Mouse (Mus musculus): Measurements from ENCODE around the gene Ggt6. TPM values are rescaled to one million over a fixed set of nuclear protein-coding genes. Genes with fewer than 3 reads are reported as not detected.
A peak's percentile ranks its signal among the peaks of the same experiment; 100 is the strongest.

Gene Ggt6
- total RNA-seq, 1 experiment, result 0.98 TPM

- H3K9ac ChIP-seq (ENCODE audit: insufficient read depth, low read depth, low read length, poor library complexity, severe bottlenecking), result no peak overlapping the region
- H3K27ac ChIP-seq (ENCODE audit: insufficient read depth, low read depth, low read length, poor library complexity, severe bottlenecking), result no peak overlapping the region
- peaks cover 5 to 28% of the 10 kb centered on the region in 2 experiments; a peak in 3 of 4 replicates for H3K4me1 ChIP-seq (ENCODE audit: control insufficient read depth in 2 of 2, insufficient read depth in 2 of 2, low read length in 2 of 2, poor library complexity in 1 of 2)
- H3K4me3 ChIP-seq (ENCODE audit: insufficient read depth in 1 of 2, low read depth in 1 of 2, low read length in 2 of 2, poor library complexity in 1 of 2, severe bottlenecking in 1 of 2), result no peak overlapping the region
- TF ChIP-seq MAFK (IDR thresholded peaks at IDR 0.05; ENCODE audit: insufficient read depth, low read depth, low read length), result no peak
- no peak for TF ChIP-seq HCFC1 (IDR thresholded peaks at IDR 0.05; ENCODE audit: borderline replicate concordance, insufficient read depth, low read length)
- TF ChIP-seq CHD2 (IDR thresholded peaks at IDR 0.05; ENCODE audit: low read depth, low read length), result no peak
- no peak for TF ChIP-seq ZNF384 (IDR thresholded peaks at IDR 0.05; ENCODE audit: low read depth, low read length)
- TF ChIP-seq ZC3H11A (IDR thresholded peaks at IDR 0.05; ENCODE audit: borderline replicate concordance, low read depth, low read length), result no peak
- H3K36me3 ChIP-seq (ENCODE audit: control insufficient read depth, insufficient read depth, low read length, poor library complexity, severe bottlenecking), result no peaks in the 10 kb centered on the region
- no peak for DNase-seq (ENCODE audit: low read depth, low spot score)
- no peaks in the 10 kb centered on the region for H3K9me3 ChIP-seq (ENCODE audit: control insufficient read depth, insufficient read depth, low read depth, low read length)
- in situ Hi-C loops (cut with MboI; ENCODE audit: low sequenced_read_pairs in 2 of 2, unreplicated experiment in 2 of 2), result no loop called here
These were observed 21.6 kb upstream of the Ggt6 start for GRCm38 (mm10) chr11:72413601-72414190.

GRCm38 (mm10) chr11:72415155-72415554, 20.2 kb upstream of the Ggt6 start:
- no peak for TF ChIP-seq ZC3H11A (IDR thresholded peaks at IDR 0.05; ENCODE audit: borderline replicate concordance, low read depth, low read length)
- TF ChIP-seq ZNF384 (IDR thresholded peaks at IDR 0.05; ENCODE audit: low read depth, low read length), result no peak
- TF ChIP-seq HCFC1 (IDR thresholded peaks at IDR 0.05; ENCODE audit: borderline replicate concordance, insufficient read depth, low read length), result no peak
- no peak for TF ChIP-seq CHD2 (IDR thresholded peaks at IDR 0.05; ENCODE audit: low read depth, low read length)
- no peak for TF ChIP-seq MAFK (IDR thresholded peaks at IDR 0.05; ENCODE audit: insufficient read depth, low read depth, low read length)
- in situ Hi-C loops (cut with MboI; ENCODE audit: low sequenced_read_pairs in 2 of 2, unreplicated experiment in 2 of 2), result no loop called here
- H3K9ac ChIP-seq (ENCODE audit: insufficient read depth, low read depth, low read length, poor library complexity, severe bottlenecking), result no peak overlapping the region
- no peaks in the 10 kb centered on the region for H3K36me3 ChIP-seq (ENCODE audit: control insufficient read depth, insufficient read depth, low read length, poor library complexity, severe bottlenecking)
- H3K4me3 ChIP-seq (ENCODE audit: insufficient read depth in 1 of 2, low read depth in 1 of 2, low read length in 2 of 2, poor library complexity in 1 of 2, severe bottlenecking in 1 of 2), result no peak overlapping the region
- no peaks in the 10 kb centered on the region for H3K9me3 ChIP-seq (ENCODE audit: control insufficient read depth, insufficient read depth, low read depth, low read length)
- no peak for DNase-seq (ENCODE audit: low read depth, low spot score)
- no peak overlapping the region for H3K27ac ChIP-seq (ENCODE audit: insufficient read depth, low read depth, low read length, poor library complexity, severe bottlenecking)
- peaks cover 4 to 21% of the 10 kb centered on the region in 2 experiments; a peak in 3 of 4 replicates for H3K4me1 ChIP-seq (ENCODE audit: control insufficient read depth in 2 of 2, insufficient read depth in 2 of 2, low read length in 2 of 2, poor library complexity in 1 of 2)

GRCm38 (mm10) chr11:72416666-72417065, 18.7 kb upstream of the Ggt6 start:
- H3K4me3 ChIP-seq (ENCODE audit: insufficient read depth in 1 of 2, low read depth in 1 of 2, low read length in 2 of 2, poor library complexity in 1 of 2, severe bottlenecking in 1 of 2), result no peak overlapping the region
- peaks cover 8 to 26% of the 10 kb centered on the region in 2 experiments for H3K4me1 ChIP-seq (ENCODE audit: control insufficient read depth in 2 of 2, insufficient read depth in 2 of 2, low read length in 2 of 2, poor library complexity in 1 of 2)
- in situ Hi-C loops (cut with MboI; ENCODE audit: low sequenced_read_pairs in 2 of 2, unreplicated experiment in 2 of 2), result no loop called here
- H3K9ac ChIP-seq (ENCODE audit: insufficient read depth, low read depth, low read length, poor library complexity, severe bottlenecking), result no peak overlapping the region
- DNase-seq (ENCODE audit: low read depth, low spot score), result no peak
- no peaks in the 10 kb centered on the region for H3K36me3 ChIP-seq (ENCODE audit: control insufficient read depth, insufficient read depth, low read length, poor library complexity, severe bottlenecking)
- H3K27ac ChIP-seq (ENCODE audit: insufficient read depth, low read depth, low read length, poor library complexity, severe bottlenecking), result no peak overlapping the region
- no peaks in the 10 kb centered on the region for H3K9me3 ChIP-seq (ENCODE audit: control insufficient read depth, insufficient read depth, low read depth, low read length)
- no peak for TF ChIP-seq CHD2 (IDR thresholded peaks at IDR 0.05; ENCODE audit: low read depth, low read length)
- no peak for TF ChIP-seq HCFC1 (IDR thresholded peaks at IDR 0.05; ENCODE audit: borderline replicate concordance, insufficient read depth, low read length)
- TF ChIP-seq ZC3H11A (IDR thresholded peaks at IDR 0.05; ENCODE audit: borderline replicate concordance, low read depth, low read length), result no peak
- TF ChIP-seq ZNF384 (IDR thresholded peaks at IDR 0.05; ENCODE audit: low read depth, low read length), result no peak
- no peak for TF ChIP-seq MAFK (IDR thresholded peaks at IDR 0.05; ENCODE audit: insufficient read depth, low read depth, low read length)

- H3K4me3 ChIP-seq (ENCODE audit: insufficient read depth in 1 of 2, low read depth in 1 of 2, low read length in 2 of 2, poor library complexity in 1 of 2, severe bottlenecking in 1 of 2), result no peak overlapping the region
- peaks cover 8 to 26% of the 10 kb centered on the region in 2 experiments for H3K4me1 ChIP-seq (ENCODE audit: control insufficient read depth in 2 of 2, insufficient read depth in 2 of 2, low read length in 2 of 2, poor library complexity in 1 of 2)
These were observed 17.9 kb upstream of the Ggt6 start for GRCm38 (mm10) chr11:72417376-72417775.

More at GRCm38 (mm10) chr11:72417376-72417775, 17.9 kb upstream of the Ggt6 start:
- in situ Hi-C loops (cut with MboI; ENCODE audit: low sequenced_read_pairs in 2 of 2, unreplicated experiment in 2 of 2), result no loop called here
- TF ChIP-seq ZC3H11A (IDR thresholded peaks at IDR 0.05; ENCODE audit: borderline replicate concordance, low read depth, low read length), result no peak
- no peak for TF ChIP-seq MAFK (IDR thresholded peaks at IDR 0.05; ENCODE audit: insufficient read depth, low read depth, low read length)
- TF ChIP-seq CHD2 (IDR thresholded peaks at IDR 0.05; ENCODE audit: low read depth, low read length), result no peak
- TF ChIP-seq ZNF384 (IDR thresholded peaks at IDR 0.05; ENCODE audit: low read depth, low read length), result no peak
- no peak for TF ChIP-seq HCFC1 (IDR thresholded peaks at IDR 0.05; ENCODE audit: borderline replicate concordance, insufficient read depth, low read length)
- DNase-seq (ENCODE audit: low read depth, low spot score), result no peak
- Histone ChIP-seq H3K36me3 (ENCODE audit: control insufficient read depth, insufficient read depth, low read length, poor library complexity, severe bottlenecking) (no peaks in the 10 kb centered on the region), H3K9ac (ENCODE audit: insufficient read depth, low read depth, low read length, poor library complexity, severe bottlenecking) (0 out of 2 replicates have a peak overlapping the region, but pooled peaks have one; percentile 5), H3K27ac (ENCODE audit: insufficient read depth, low read depth, low read length, poor library complexity, severe bottlenecking) (no peak overlapping the region), H3K9me3 (ENCODE audit: control insufficient read depth, insufficient read depth, low read depth, low read length) (no peaks in the 10 kb centered on the region)
